Mouse (Mus musculus): ENCODE measurements at regions not wholly inside any gene's neighbourhood (a gene's known extent, or its start where the extent isn't known, plus 50 kb on each side); places are given as distances from the start of the nearest gene placed in this dataset.

- TF ChIP-seq CTCF (IDR thresholded peaks at IDR 0.05; ENCODE audit: low read depth) = no peak
- no peak for TF ChIP-seq EP300 (IDR thresholded peaks at IDR 0.05; ENCODE audit: low read depth)
Measured at GRCm38 (mm10) chr8:8770397-8770796, 80.1 kb upstream of the Arglu1 start.
